ENCODE assay signal across 11 mouse cellular contexts in genomic region chr2:68935721-68936294, GRCm38 (mm10).
A peak's percentile ranks its signal among the peaks of the same experiment; 100 is the strongest.
DNase-seq lines count a peak whose midpoint lies in the region; ATAC-seq lines count a peak whose summit lies in the region.
"Had no signal": no experiment of that assay in that cellular context is flagged by ENCODE, and none has a peak within 500 bp of the region (broad histone marks: within the 10 kb centered on the region; RNA-seq: fewer than 3 reads in every experiment).

No protein-coding gene starts in this region.

- H3K9me3 ChIP-seq in intestine, embryonic 16.5 days (ENCODE audit: control insufficient read depth, low read length): 0 out of 2 replicates have a peak, but pooled peaks cover 9% of the 10 kb centered on the region
- H3K9me3 ChIP-seq in liver, embryonic 16.5 days (replicated peaks; ENCODE audit: control insufficient read depth, low read length): no peaks in the 10 kb centered on the region
- H3K9me3 ChIP-seq in hindbrain, embryonic 16.5 days (ENCODE audit: control insufficient read depth, low read length): no peaks in the 10 kb centered on the region
- H3K9me3 ChIP-seq: neural tube, embryonic 12.5 days had no signal

- no peak overlapping the region for H3K9ac ChIP-seq in intestine, embryonic 16.5 days (ENCODE audit: low read depth, low read length)
- H3K9ac ChIP-seq in liver, embryonic 16.5 days (ENCODE audit: low read depth, low read length): no peak overlapping the region
- H3K9ac ChIP-seq in hindbrain, embryonic 16.5 days (ENCODE audit: low read depth, low read length): no peak overlapping the region
- H3K9ac ChIP-seq: forebrain, postnatal 0 days; neural tube, embryonic 12.5 days had no signal

- WGBS in intestine, embryonic 16.5 days: 73% methylated on average over 2 of the region's 2 CpGs
- 29% methylated on average over 2 of the region's 2 CpGs for WGBS in liver, embryonic 16.5 days (ENCODE audit: insufficient replicate concordance)
- 90% methylated on average over 2 of the region's 2 CpGs for WGBS in hindbrain, embryonic 16.5 days

- H3K36me3 ChIP-seq in intestine, embryonic 16.5 days (ENCODE audit: control insufficient read depth, insufficient read depth, low read length): peaks cover 13% of the 10 kb centered on the region
- H3K36me3 ChIP-seq in liver, embryonic 16.5 days (ENCODE audit: control insufficient read depth, insufficient read depth): no peaks in the 10 kb centered on the region; the same call in 1 of the 2 replicates
- no peaks in the 10 kb centered on the region for H3K36me3 ChIP-seq in hindbrain, embryonic 16.5 days (ENCODE audit: control insufficient read depth, insufficient read depth, low read length)

- H3K4me2 ChIP-seq in intestine, embryonic 16.5 days (ENCODE audit: low read depth, low read length): no peak overlapping the region
- no peak overlapping the region for H3K4me2 ChIP-seq in liver, embryonic 16.5 days (ENCODE audit: low read depth, low read length)
- H3K4me2 ChIP-seq in hindbrain, embryonic 16.5 days (ENCODE audit: low read length): no peak overlapping the region
- H3K4me2 ChIP-seq: neural tube, embryonic 12.5 days had no signal

- no peak for DNase-seq in frontal cortex, postnatal 25 days (ENCODE audit: low spot score in 2 of 2)
- DNase-seq in lung, postnatal 10 days: peak; percentile 11
- DNase-seq in lung, adult 18-20 months: no peak
- no peak for DNase-seq in frontal cortex, adult 2 months (ENCODE audit: extremely low spot score in 1 of 2, low spot score in 1 of 2)
- DNase-seq: forebrain, postnatal 0 days; right cerebral cortex, postnatal 25 days had no signal

- H3K4me3 ChIP-seq in intestine, embryonic 16.5 days (ENCODE audit: low read length): no peak overlapping the region
- no peak overlapping the region for H3K4me3 ChIP-seq in liver, embryonic 16.5 days (ENCODE audit: low read depth, low read length)
- H3K4me3 ChIP-seq in hindbrain, embryonic 16.5 days (ENCODE audit: low read length): no peak overlapping the region
- H3K4me3 ChIP-seq: neural tube, embryonic 12.5 days had no signal

- no peaks in the 10 kb centered on the region for H3K27me3 ChIP-seq in intestine, embryonic 16.5 days (replicated peaks; ENCODE audit: control insufficient read depth, insufficient read depth, low read length)
- no peaks in the 10 kb centered on the region for H3K27me3 ChIP-seq in liver, embryonic 16.5 days (ENCODE audit: control insufficient read depth, insufficient read depth, low read depth, low read length)
- no peaks in the 10 kb centered on the region for H3K27me3 ChIP-seq in hindbrain, embryonic 16.5 days (replicated peaks; ENCODE audit: control insufficient read depth, insufficient read depth, low read length)
- H3K27me3 ChIP-seq: neural tube, embryonic 12.5 days had no signal

- ATAC-seq in frontal cortex, adult (ENCODE audit: low TSS enrichment): peak; percentile 29; the same call in 1 of the 2 replicates
- peak; percentile 21; the same call in 1 of the 2 replicates for ATAC-seq in intestine, embryonic 16.5 days
- ATAC-seq in liver, embryonic 16.5 days (ENCODE audit: low read depth): peak; percentile 76
- no peak for ATAC-seq in hindbrain, embryonic 16.5 days

- H3K27ac ChIP-seq in intestine, embryonic 16.5 days (ENCODE audit: low read length): peak overlapping the region; percentile 80; the same call in 1 of the 2 replicates
- peak overlapping the region; percentile 70 for H3K27ac ChIP-seq in liver, embryonic 16.5 days (ENCODE audit: low read length)
- H3K27ac ChIP-seq in hindbrain, embryonic 16.5 days (ENCODE audit: low read depth, low read length): no peak overlapping the region
- H3K27ac ChIP-seq: neural tube, embryonic 12.5 days had no signal

- peaks cover 20% of the 10 kb centered on the region for H3K4me1 ChIP-seq in intestine, embryonic 16.5 days (ENCODE audit: control insufficient read depth, insufficient read depth, low read length)
- H3K4me1 ChIP-seq in liver, embryonic 16.5 days (ENCODE audit: control insufficient read depth, low read depth, low read length): peaks cover 29% of the 10 kb centered on the region
- no peaks in the 10 kb centered on the region for H3K4me1 ChIP-seq in hindbrain, embryonic 16.5 days (ENCODE audit: control insufficient read depth, insufficient read depth, low read depth, low read length)
